Mouse (Mus musculus) frontal cortex, postnatal 14 days (tissue): ENCODE results near the gene Prss2.
"Not testable (repeated sequence)": the region's sequence is repeated elsewhere in the genome, so short reads cannot be mapped to it uniquely, and the experiment has no call there.

Experiments used
- DNase-seq, 2 experiments: peaks; one replicate each; pipeline ENCODE4 v3.0.0; 2022; ENCODE audit warnings: low spot score in 2 of 2

Gene Prss2

DNA sequence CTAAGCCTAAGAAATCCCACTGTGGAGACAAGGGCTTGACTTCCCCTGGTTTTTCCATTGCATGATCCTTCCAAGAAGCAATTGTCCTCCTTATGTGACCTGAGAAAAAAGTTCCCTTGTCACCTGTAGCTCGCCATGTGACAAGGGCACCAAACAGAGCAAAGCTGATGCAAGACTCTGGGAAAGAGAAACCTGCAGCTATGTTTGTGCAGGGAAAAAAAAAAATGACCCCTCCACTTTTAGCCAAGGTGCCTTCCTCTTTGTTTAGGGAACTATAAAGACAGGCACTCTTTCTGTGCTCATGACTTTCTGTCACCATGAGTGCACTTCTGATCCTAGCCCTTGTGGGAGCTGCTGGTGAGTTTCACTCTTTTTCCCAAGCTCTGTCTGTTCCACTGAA is at the start of gene Prss2:
Gene Prss2 (plus strand): TSS at position 301 of the 400 bp plus-strand sequence.
- DNase-seq = no peak

- no peak for DNase-seq
Observed at GRCm38 (mm10) chr6:41499374-41499773, 22.2 kb upstream of the Prss2 start.

- no peak for DNase-seq
Observed at GRCm38 (mm10) chr6:41504915-41505314, 16.7 kb upstream of the Prss2 start.

GRCm38 (mm10) chr6:41505323-41505722 is 16.3 kb upstream of the Prss2 start:
- no peak for DNase-seq

GRCm38 (mm10) chr6:41518017-41518524 is 3.5 kb upstream of the Prss2 start:
- no peak for DNase-seq

DNA sequence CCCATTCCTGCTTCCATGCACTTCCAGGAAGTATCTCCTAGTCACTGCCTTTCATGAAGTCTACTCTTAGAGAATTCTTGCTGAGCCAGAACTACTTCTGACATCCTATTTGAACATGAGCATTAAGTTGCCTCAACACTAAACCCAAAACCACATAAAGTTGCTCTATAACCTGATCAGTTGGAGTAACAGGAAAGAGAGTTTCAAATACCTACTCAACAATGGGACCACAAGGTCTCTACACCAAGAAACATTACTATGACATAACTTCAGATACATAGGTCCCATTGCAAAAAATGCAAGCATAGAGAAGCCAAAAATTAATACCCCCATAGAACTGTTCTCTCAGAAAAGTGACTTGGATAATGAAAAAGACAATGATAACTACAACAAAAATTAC is 4.9 kb downstream of the Prss2 start:
- no peak for DNase-seq

GRCm38 (mm10) chr6:41527402-41527801 is 5.8 kb downstream of the Prss2 start:
- no peak for DNase-seq

- DNase-seq = not testable (repeated sequence)
Observed at GRCm38 (mm10) chr6:41529987-41530386, 8.4 kb downstream of the Prss2 start.

DNA sequence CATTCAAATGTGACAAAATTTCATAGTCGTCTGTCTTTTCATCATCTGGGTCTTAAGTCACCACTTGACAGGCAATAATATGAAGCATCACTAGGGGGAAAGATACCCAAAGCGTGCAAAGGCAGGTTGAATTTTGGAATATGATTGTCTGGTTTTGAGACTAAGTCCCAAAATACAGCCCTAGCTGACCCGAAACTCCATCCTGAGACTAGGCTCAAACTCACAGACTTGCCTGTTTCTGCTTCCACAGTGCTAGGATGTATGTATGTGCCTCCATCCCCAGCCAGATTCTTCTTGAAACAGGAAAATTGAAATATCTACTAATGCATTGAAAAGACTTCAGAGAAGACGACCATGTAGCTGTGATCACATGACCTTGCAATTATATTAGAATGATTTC is 10.6 kb downstream of the Prss2 start:
- no peak for DNase-seq

DNA sequence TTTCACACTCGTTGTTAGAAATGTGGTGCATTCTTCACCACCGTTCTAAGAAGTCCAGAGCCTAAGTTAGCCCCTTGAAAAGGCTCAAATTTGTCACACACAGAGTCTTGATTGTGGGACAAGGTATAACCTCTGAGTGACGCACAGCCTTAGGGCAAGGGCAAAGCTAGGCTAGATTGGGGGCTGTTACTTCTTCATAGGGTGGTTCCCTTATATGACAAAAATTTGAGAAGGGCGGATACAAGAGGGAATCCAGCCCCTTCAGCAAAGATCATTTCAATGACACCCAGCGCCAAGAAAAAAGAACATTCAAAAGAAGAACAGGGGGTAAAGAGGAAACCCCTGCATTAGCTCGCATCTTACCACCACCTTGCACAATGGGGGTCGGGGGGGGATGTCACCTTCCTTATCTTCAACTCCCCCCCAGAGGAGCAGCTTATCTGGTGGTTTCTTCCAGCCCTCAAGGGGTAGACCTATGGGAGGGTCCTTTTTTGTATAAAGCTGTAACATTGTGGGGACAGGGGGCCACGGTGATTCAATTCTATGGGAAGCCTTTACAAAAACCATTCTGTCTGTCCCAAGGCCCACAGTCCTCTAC is 11.2 kb downstream of the Prss2 start:
- no peak for DNase-seq

DNA sequence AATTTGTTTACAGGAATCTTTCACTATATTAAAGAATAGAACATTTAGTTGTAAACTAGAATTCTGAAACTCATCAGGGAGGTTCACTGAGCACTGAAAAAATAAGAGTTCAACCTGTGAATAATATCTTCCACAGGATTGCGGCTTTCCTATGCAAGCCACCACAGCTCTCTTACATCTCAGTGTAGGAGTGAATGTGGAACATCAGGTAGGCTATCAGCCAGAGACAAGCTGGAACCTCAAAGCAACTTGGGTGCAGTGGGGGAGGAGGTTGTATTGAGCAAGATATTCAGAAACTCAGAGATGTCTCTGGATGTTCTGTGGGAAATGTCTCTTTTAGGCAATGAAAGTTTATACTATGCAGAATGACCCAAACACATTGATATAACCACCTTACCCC is 15.8 kb downstream of the Prss2 start:
- no peak for DNase-seq

DNA sequence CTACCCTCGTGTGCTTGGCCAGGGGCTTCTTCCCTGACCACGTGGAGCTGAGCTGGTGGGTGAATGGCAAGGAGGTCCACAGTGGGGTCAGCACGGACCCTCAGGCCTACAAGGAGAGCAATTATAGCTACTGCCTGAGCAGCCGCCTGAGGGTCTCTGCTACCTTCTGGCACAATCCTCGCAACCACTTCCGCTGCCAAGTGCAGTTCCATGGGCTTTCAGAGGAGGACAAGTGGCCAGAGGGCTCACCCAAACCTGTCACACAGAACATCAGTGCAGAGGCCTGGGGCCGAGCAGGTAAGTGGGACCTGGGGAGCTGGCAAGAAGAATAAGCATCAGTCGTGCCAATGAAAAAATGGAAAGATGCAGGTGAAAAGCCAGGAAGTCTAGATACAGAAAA is 16.7 kb downstream of the Prss2 start:
- DNase-seq = not testable (repeated sequence)

GRCm38 (mm10) chr6:41540746-41541145 is 19.2 kb downstream of the Prss2 start:
- no peak for DNase-seq

- no peak for DNase-seq
Observed at GRCm38 (mm10) chr6:41541746-41542145, 20.2 kb downstream of the Prss2 start.

DNA sequence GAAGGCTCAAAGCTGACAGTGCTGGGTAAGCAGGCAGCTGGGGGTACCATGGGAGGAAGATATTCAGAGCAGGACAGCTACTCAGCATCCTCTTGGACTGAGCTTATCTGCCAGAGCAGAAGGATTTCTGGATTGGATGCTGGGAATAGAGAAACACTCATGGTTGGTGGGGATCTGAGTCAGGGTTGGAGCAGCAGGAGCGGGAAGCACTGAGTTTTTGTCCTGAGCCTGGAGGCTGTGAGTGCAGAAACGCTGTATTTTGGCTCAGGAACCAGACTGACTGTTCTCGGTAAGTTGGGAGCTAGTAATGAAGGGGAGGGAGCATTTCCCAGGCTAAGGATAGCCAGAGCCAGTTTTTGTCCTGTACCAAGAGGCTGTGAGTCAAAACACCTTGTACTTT is 21.4 kb downstream of the Prss2 start:
- no peak for DNase-seq

- DNase-seq = no peak
Observed at GRCm38 (mm10) chr6:41543411-41544050, 21.9 kb downstream of the Prss2 start.

DNA sequence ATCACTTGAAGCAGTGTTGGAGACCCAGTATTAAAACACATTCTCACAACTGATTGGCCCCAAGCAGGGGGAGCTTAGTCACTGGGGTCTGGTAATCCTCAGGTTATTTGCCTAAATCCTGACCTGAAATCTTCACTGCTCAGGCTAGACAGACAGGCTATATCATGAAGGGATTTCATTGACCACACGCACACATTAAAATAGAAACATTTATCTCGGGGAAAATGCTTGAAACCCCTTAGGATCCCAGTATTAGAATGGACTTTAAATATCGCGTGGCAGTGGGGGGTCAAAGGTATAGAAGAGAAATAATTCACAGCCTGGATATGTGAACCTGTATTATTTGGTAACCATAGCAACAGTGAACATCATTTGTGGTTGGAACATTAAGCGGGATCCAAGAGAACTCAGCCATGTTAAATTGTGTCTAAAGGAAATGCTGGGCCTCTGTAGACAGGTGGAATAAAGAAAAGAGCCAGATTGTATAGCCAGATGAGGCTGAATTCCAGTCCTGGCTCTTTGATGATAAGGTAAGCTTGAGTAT is 22.9 kb downstream of the Prss2 start:
- no peak for DNase-seq

GRCm38 (mm10) chr6:41545266-41545665 is 23.7 kb downstream of the Prss2 start:
- no peak for DNase-seq

GRCm38 (mm10) chr6:41547056-41547650 is 25.6 kb downstream of the Prss2 start:
- no peak for DNase-seq

DNA sequence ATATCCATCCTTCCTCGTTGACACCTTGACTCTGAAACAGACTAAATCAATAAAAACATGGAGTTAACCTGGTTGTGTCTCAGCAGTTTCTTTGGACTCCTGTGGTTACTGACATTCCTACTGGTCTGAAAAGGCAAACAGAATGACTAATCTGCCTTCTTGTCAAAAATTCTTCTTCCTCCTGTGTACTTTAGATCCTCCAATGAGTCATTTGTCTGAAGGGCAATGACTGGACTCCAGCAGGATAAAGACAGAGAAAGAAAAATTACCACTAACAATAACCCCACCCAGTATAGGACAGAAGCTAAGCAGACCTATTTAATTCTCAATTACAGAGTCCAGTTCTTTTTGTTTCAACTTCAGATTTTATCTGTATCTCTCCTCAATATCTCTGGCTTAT is 26.7 kb downstream of the Prss2 start:
- DNase-seq = no peak

GRCm38 (mm10) chr6:41553356-41554010 is 31.9 kb downstream of the Prss2 start:
- DNase-seq = no peak
